Mouse (Mus musculus) liver, adult 2 months (tissue): ENCODE measurements around the gene Atp6v1c2.

Source experiments
- CTCF ChIP-seq: fragments of 200-500 bp; IDR thresholded peaks from 2 replicates; pipeline ENCODE4 v1.5.1; 2011; ENCODE audit warnings: low read depth, low read length, control low read depth
- POLR2A ChIP-seq: fragments of 200-500 bp; IDR thresholded peaks from 2 replicates; pipeline ENCODE4 v1.6.1; 2011; ENCODE audit warnings: low read length, control low read depth; ENCODE audit not compliant: insufficient read depth; ENCODE audit errors: extremely low read depth

DNA sequence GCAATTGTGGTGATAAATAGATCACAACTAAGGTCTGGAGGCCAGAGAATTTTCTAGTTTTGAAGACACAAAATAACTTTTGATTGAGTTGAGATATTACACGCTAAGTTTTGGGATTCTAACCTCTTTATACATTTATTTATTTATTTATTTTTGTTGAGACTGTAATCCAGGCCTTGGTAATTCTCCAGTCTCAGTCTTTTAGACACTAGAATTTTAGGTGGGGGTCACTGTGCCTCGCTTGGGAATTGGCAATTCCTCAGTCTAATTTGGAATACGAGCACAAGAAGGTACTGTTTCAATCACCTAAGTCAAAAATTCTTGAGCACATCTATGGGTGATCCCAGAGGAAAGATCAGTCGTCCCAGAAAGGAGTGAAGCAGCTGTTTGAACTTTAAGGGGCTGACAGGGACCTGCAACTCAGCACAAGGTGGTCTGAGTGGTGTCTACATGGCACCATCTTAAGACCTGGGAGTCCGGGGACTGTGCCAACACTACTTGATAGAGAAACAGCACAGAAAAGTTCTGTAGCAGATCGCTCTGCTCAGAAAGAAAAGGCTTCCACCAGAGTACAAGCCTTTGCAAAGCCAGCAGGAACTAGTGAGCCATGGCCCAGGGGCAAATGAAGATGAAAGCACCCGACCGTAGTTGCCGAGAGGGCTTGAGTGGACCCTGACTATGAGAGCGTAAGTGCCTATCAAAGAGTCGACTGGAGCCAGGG lies 18.3 kb upstream of the Atp6v1c2 start:
- TF ChIP-seq CTCF (no peak), POLR2A (no peak)
